Mouse (Mus musculus) CH12.LX (cell line): Measurements from ENCODE around the gene Acsm2. TPM values are rescaled to one million over a fixed set of nuclear protein-coding genes. Genes with fewer than 3 reads are reported as not detected.

Experiments
- DNase-seq: peaks from one replicate; pipeline ENCODE4 v3.0.0-alpha.2; 2013; ENCODE audit errors: extremely low read depth
- H3K27ac ChIP-seq: 2 replicates; pipeline ENCODE4 v1.5.1; 2012; ENCODE audit warnings: low read depth, mild to moderate bottlenecking, control low read depth, moderate library complexity; ENCODE audit not compliant: insufficient read depth
- H3K27me3 ChIP-seq: replicated peaks from 2 replicates; pipeline ENCODE3; 2012; ENCODE audit warnings: inconsistent platforms
- H3K36me3 ChIP-seq, 2 experiments: replicated peaks in 1 of 2; 2 replicates each; pipeline versions ENCODE3 to v1.6.1; 2012; ENCODE audit warnings: inconsistent platforms in 1 of 2, low read length in 1 of 2, mild to moderate bottlenecking in 1 of 2, mixed read lengths in 1 of 2, moderate library complexity in 1 of 2; ENCODE audit not compliant: control insufficient read depth in 1 of 2, insufficient read depth in 1 of 2
- H3K4me1 ChIP-seq, 2 experiments: 2 replicates each; pipeline ENCODE4 v1.6.1; 2012; ENCODE audit warnings: inconsistent platforms in 1 of 2, moderate library complexity in 1 of 2; ENCODE audit not compliant: insufficient read depth in 2 of 2, control insufficient read depth in 1 of 2
- H3K4me2 ChIP-seq: 2 replicates; pipeline ENCODE4 v1.6.1; 2012; ENCODE audit warnings: low read depth, mild to moderate bottlenecking, control low read depth; ENCODE audit not compliant: poor library complexity, insufficient read depth, severe bottlenecking
- H3K4me3 ChIP-seq, 3 experiments: fragments of 150-350 bp in 1 of 3; sonication (generic) in 1 of 3; replicated peaks in 1 of 3; 2 replicates each; pipeline versions ENCODE3 to v1.5.1; 2011 to 2012; ENCODE audit warnings: low read depth in 2 of 3, low read length in 2 of 3, mild to moderate bottlenecking in 2 of 3, moderate library complexity in 2 of 3, control low read depth in 1 of 3, improper control_type of control experiment in 1 of 3, inconsistent platforms in 1 of 3, mixed read lengths in 1 of 3; ENCODE audit not compliant: poor library complexity in 1 of 3
- H3K79me2 ChIP-seq: replicated peaks from 2 replicates; pipeline ENCODE4 v1.6.1; 2012; ENCODE audit warnings: mild to moderate bottlenecking, moderate library complexity; ENCODE audit not compliant: control insufficient read depth, poor library complexity, insufficient read depth, severe bottlenecking; ENCODE audit errors: extremely low read depth
- H3K9ac ChIP-seq: 2 replicates; pipeline ENCODE4 v1.6.1; 2012; ENCODE audit warnings: low read depth, mild to moderate bottlenecking, control low read depth, moderate library complexity; ENCODE audit not compliant: insufficient read depth
- H3K9me3 ChIP-seq: replicated peaks from 2 replicates; pipeline ENCODE3; 2012; ENCODE audit warnings: low read length, inconsistent platforms, mixed read lengths
- BHLHE40 ChIP-seq: IDR thresholded peaks from 2 replicates; pipeline ENCODE4 v1.6.1; 2011; ENCODE audit warnings: mild to moderate bottlenecking, low read depth, low read length, improper control_type of control experiment
- CTCF ChIP-seq, 2 experiments: IDR thresholded peaks in 1 of 2; conservative IDR thresholded peaks in 1 of 2; 2 replicates each; pipeline ENCODE4 v1.5.1; 2011 to 2012; ENCODE audit warnings: low read depth in 2 of 2, low read length in 2 of 2, improper control_type of control experiment in 1 of 2, inconsistent platforms in 1 of 2, mild to moderate bottlenecking in 1 of 2, moderate library complexity in 1 of 2
- HCFC1 ChIP-seq: IDR thresholded peaks from 2 replicates; pipeline ENCODE4 v1.6.1; 2012; ENCODE audit warnings: low read depth, mild to moderate bottlenecking, inconsistent platforms, low read length, improper control_type of control experiment
- IRF4 ChIP-seq: IDR thresholded peaks from 2 replicates; pipeline ENCODE4 v1.6.1; 2014; ENCODE audit warnings: low read depth, mild to moderate bottlenecking, inconsistent platforms, low read length, improper control_type of control experiment
- JUN ChIP-seq: IDR thresholded peaks from 2 replicates; pipeline ENCODE4 v1.6.1; 2011; ENCODE audit warnings: low read depth, mild to moderate bottlenecking, low read length, improper control_type of control experiment, moderate library complexity; ENCODE audit not compliant: insufficient read depth
- JUND ChIP-seq: conservative IDR thresholded peaks from 2 replicates; pipeline ENCODE4 v1.6.1; 2011; ENCODE audit warnings: low read depth, low read length, improper control_type of control experiment
- MAFK ChIP-seq: IDR thresholded peaks from 2 replicates; pipeline ENCODE4 v1.6.1; 2011; ENCODE audit warnings: low read length, improper control_type of control experiment; ENCODE audit not compliant: insufficient replicate concordance
- MEF2A ChIP-seq: IDR thresholded peaks from 2 replicates; pipeline ENCODE4 v1.6.1; 2014; ENCODE audit warnings: low read depth, mild to moderate bottlenecking, inconsistent platforms, low read length, improper control_type of control experiment, borderline replicate concordance
- MXI1 ChIP-seq: IDR thresholded peaks from 2 replicates; pipeline ENCODE4 v1.6.1; 2011; ENCODE audit warnings: mild to moderate bottlenecking, low read depth, low read length, improper control_type of control experiment
- MYC ChIP-seq: IDR thresholded peaks from 2 replicates; pipeline ENCODE4 v1.6.1; 2011; ENCODE audit warnings: low read depth, mild to moderate bottlenecking, improper control_type of control experiment, low read length
- NELFE ChIP-seq: IDR thresholded peaks from 2 replicates; pipeline ENCODE4 v1.6.1; 2011; ENCODE audit warnings: low read depth, low read length, improper control_type of control experiment
- NRF1 ChIP-seq: IDR thresholded peaks from 2 replicates; pipeline ENCODE4 v1.6.1; 2014; ENCODE audit warnings: low read depth, mild to moderate bottlenecking, inconsistent platforms, low read length, improper control_type of control experiment, moderate library complexity
- POLR2AphosphoS2 ChIP-seq: IDR thresholded peaks from 2 replicates; pipeline ENCODE4 v1.6.1; 2011; ENCODE audit warnings: low read depth, low read length, improper control_type of control experiment
- RCOR1 ChIP-seq: conservative IDR thresholded peaks from 2 replicates; pipeline ENCODE4 v1.6.1; 2012; ENCODE audit warnings: low read depth, mild to moderate bottlenecking, inconsistent platforms, low read length, improper control_type of control experiment
- SIN3A ChIP-seq: IDR thresholded peaks from 2 replicates; pipeline ENCODE4 v1.6.1; 2012; ENCODE audit warnings: low read length, improper control_type of control experiment, inconsistent platforms
- TCF12 ChIP-seq: IDR thresholded peaks from 2 replicates; pipeline ENCODE4 v1.6.1; 2014; ENCODE audit warnings: low read depth, mild to moderate bottlenecking, inconsistent platforms, low read length, improper control_type of control experiment
- UBTF ChIP-seq: IDR thresholded peaks from 2 replicates; pipeline ENCODE4 v1.6.1; 2012; ENCODE audit warnings: low read depth, mild to moderate bottlenecking, inconsistent platforms, low read length, improper control_type of control experiment, moderate library complexity
- ZMIZ1 ChIP-seq: IDR thresholded peaks from 2 replicates; pipeline ENCODE4 v1.6.1; 2012; ENCODE audit warnings: low read depth, mild to moderate bottlenecking, inconsistent platforms, low read length, improper control_type of control experiment
- dilution Hi-C: fragments of 300-500 bp; cut with MboI; formaldehyde crosslinking; loops from 2 replicates; pipeline ENCODE4 v1.14.3; 2020; ENCODE audit warnings: low sequenced_read_pairs; ENCODE audit not compliant: extremely low pct_unique_long_range_greater_than_20kb, extremely low pct_ligation_motif_present
- in situ Hi-C: fragments of 300-500 bp; cut with MboI; formaldehyde crosslinking; loops from 3 replicates; pipeline ENCODE4 v1.14.3; 2019; ENCODE audit warnings: low sequenced_read_pairs, low pct_ligation_motif_present, low pct_unique_long_range_greater_than_20kb, mixed read lengths
- polyA plus RNA-seq: library from polyadenylated mRNA; unstranded; fragments of >175 nt; gene quantifications from 2 replicates; pipeline ENCODE4 v1.2.1, GENCODE M21; 2012; ENCODE audit warnings: low read depth; ENCODE audit not compliant: insufficient read length
- total RNA-seq, 2 experiments: library from RNA; depleted of rRNA; stranded (reverse); fragments of 300-350 nt in 1 of 2; fragments of >200 nt in 1 of 2; gene quantifications; 2 replicates each; pipeline ENCODE4 v1.2.3; 2012 to 2014

Gene Acsm2
- total and polyA plus RNA-seq, 3 experiments = not detected

DNA sequence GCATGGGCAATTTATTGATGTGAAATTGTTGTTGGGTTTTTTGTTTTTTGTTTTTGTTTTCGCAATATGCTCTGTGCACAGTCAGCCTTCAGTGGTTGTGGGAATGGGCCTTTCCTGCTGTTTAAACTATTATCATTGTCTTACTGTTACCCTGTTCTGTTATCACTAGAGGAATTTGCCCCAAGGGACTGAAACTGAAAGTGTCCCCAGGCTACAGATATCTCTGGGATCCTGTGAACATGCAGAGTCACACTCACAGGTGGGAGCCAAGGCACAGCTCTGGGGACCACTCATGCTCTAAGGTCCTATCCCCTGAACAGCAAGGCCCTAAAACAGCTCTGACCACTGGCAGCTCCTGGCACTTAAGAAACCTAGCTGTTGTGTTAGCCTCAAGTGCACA, 27.0 kb upstream of the Acsm2 start:
- H3K79me2 ChIP-seq = no peaks in the 10 kb centered on the region
- H3K4me3 ChIP-seq = no peak overlapping the region
- H3K36me3 ChIP-seq = no peaks in the 10 kb centered on the region
- dilution Hi-C loops = no loop called here
- H3K27me3 ChIP-seq = peaks cover 4% of the 10 kb centered on the region
- peaks cover 0 to 22% of the 10 kb centered on the region in 2 experiments; a peak in 2 of 4 replicates for H3K4me1 ChIP-seq
- H3K9ac ChIP-seq = no peak overlapping the region
- in situ Hi-C loops = no loop called here
- no peak overlapping the region for H3K4me2 ChIP-seq
- H3K9me3 ChIP-seq = no peaks in the 10 kb centered on the region
- no peak overlapping the region for H3K27ac ChIP-seq
- DNase-seq = no peak
- no peak for TF ChIP-seq CTCF (conservative IDR thresholded peaks at IDR 0.05 in 1 of 2, IDR thresholded peaks at IDR 0.05 in 1 of 2; ENCODE audit: low read depth in 2 of 2, low read length in 2 of 2)
- no peak for TF ChIP-seq MYC
- TF ChIP-seq POLR2AphosphoS2 = no peak
- no peak for TF ChIP-seq MXI1
- no peak for TF ChIP-seq SIN3A
- no peak for TF ChIP-seq BHLHE40
- no peak for TF ChIP-seq TCF12
- TF ChIP-seq NELFE = no peak
- TF ChIP-seq ZMIZ1 = no peak

DNA sequence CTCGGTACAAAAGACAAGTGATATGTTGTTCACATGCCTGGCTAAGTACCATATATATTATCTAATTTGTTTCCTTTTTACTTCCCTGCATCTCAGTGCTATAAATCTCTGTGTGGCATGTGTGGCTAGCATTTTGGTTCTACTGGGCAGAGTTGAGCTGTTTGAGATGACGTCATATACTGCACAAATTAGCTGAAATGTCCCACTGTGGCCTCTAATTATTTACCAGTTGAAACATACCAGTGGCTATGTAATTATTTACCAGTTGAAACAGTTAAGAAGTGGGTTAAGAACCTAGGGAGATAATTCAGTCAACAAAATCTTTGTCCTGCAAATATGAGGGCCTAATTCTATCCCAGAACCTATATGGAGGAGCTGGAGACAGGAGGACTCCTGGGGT, 26.6 kb upstream of the Acsm2 start:
- in situ Hi-C loops (no loop called here), dilution Hi-C loops (no loop called here)
- no peaks in the 10 kb centered on the region for H3K9me3 ChIP-seq
- H3K4me2 ChIP-seq = no peak overlapping the region
- H3K4me3 ChIP-seq = no peak overlapping the region
- no peak overlapping the region for H3K9ac ChIP-seq
- no peak for DNase-seq
- H3K79me2 ChIP-seq = no peaks in the 10 kb centered on the region
- TF ChIP-seq UBTF (no peak), RCOR1 (no peak), MEF2A (no peak), JUND (no peak), JUN (no peak), CTCF (conservative IDR thresholded peaks at IDR 0.05 in 1 of 2, IDR thresholded peaks at IDR 0.05 in 1 of 2; ENCODE audit: low read depth in 2 of 2, low read length in 2 of 2) (no peak), MAFK (no peak), HCFC1 (no peak), NRF1 (no peak), IRF4 (no peak)
- H3K27ac ChIP-seq = no peak overlapping the region
- H3K27me3 ChIP-seq = peaks cover 3% of the 10 kb centered on the region
- H3K36me3 ChIP-seq = no peaks in the 10 kb centered on the region
- peaks cover 0 to 22% of the 10 kb centered on the region in 2 experiments; a peak in 2 of 4 replicates for H3K4me1 ChIP-seq
